Mouse (Mus musculus): ENCODE data around the gene Arrb1.

Arrb1 gene

GRCm38 (mm10) chr7:99537183-99537756 is 2.0 kb downstream of the Arrb1 start:
- DNase-seq (ENCODE audit: low read depth in 2 of 2, low spot score in 2 of 2): no peak

GRCm38 (mm10) chr7:99538421-99538820 is 3.2 kb downstream of the Arrb1 start:
- DNase-seq (ENCODE audit: low read depth in 2 of 2, low spot score in 2 of 2): no peak

- no peak for DNase-seq (ENCODE audit: low read depth in 2 of 2, low spot score in 2 of 2)
Observed at GRCm38 (mm10) chr7:99539201-99539891, 4.1 kb downstream of the Arrb1 start.

GRCm38 (mm10) chr7:99540016-99540415 is 4.8 kb downstream of the Arrb1 start:
- DNase-seq (ENCODE audit: low read depth in 2 of 2, low spot score in 2 of 2): no peak

GRCm38 (mm10) chr7:99541204-99541603 is 5.9 kb downstream of the Arrb1 start:
- no peak for DNase-seq (ENCODE audit: low read depth in 2 of 2, low spot score in 2 of 2)

- DNase-seq (ENCODE audit: low read depth in 2 of 2, low spot score in 2 of 2): no peak
Observed at GRCm38 (mm10) chr7:99544272-99544671, 9.0 kb downstream of the Arrb1 start.

GRCm38 (mm10) chr7:99545885-99546745 is 10.8 kb downstream of the Arrb1 start:
- DNase-seq (ENCODE audit: low read depth in 2 of 2, low spot score in 2 of 2): peak in 1 of 2 experiments; percentile 32

GRCm38 (mm10) chr7:99547584-99548487 is 12.6 kb downstream of the Arrb1 start:
- no peak for DNase-seq (ENCODE audit: low read depth in 2 of 2, low spot score in 2 of 2)

- no peak for DNase-seq (ENCODE audit: low read depth in 2 of 2, low spot score in 2 of 2)
Observed at GRCm38 (mm10) chr7:99549668-99550067, 14.4 kb downstream of the Arrb1 start.

GRCm38 (mm10) chr7:99551623-99552022 is 16.4 kb downstream of the Arrb1 start:
- DNase-seq (ENCODE audit: low read depth in 2 of 2, low spot score in 2 of 2): no peak

- DNase-seq (ENCODE audit: low read depth in 2 of 2, low spot score in 2 of 2): no peak
Observed at GRCm38 (mm10) chr7:99553222-99553884, 18.1 kb downstream of the Arrb1 start.

- no peak for DNase-seq (ENCODE audit: low read depth in 2 of 2, low spot score in 2 of 2)
Observed at GRCm38 (mm10) chr7:99553885-99554269, 18.6 kb downstream of the Arrb1 start.

- peak; percentile 28 to 38 for DNase-seq (ENCODE audit: low read depth in 2 of 2, low spot score in 2 of 2)
Observed at GRCm38 (mm10) chr7:99555862-99556261, 20.6 kb downstream of the Arrb1 start.

- no peak for DNase-seq (ENCODE audit: low read depth in 2 of 2, low spot score in 2 of 2)
Observed at GRCm38 (mm10) chr7:99559091-99559490, 23.8 kb downstream of the Arrb1 start.

- DNase-seq (ENCODE audit: low read depth in 2 of 2, low spot score in 2 of 2): no peak
Observed at GRCm38 (mm10) chr7:99562478-99562877, 27.2 kb downstream of the Arrb1 start.

GRCm38 (mm10) chr7:99563224-99563623 is 28.0 kb downstream of the Arrb1 start:
- no peak for DNase-seq (ENCODE audit: low read depth in 2 of 2, low spot score in 2 of 2)

GRCm38 (mm10) chr7:99565325-99565881 is 30.1 kb downstream of the Arrb1 start:
- no peak for DNase-seq (ENCODE audit: low read depth in 2 of 2, low spot score in 2 of 2)

GRCm38 (mm10) chr7:99570680-99571079 is 35.4 kb downstream of the Arrb1 start:
- no peak for DNase-seq (ENCODE audit: low read depth in 2 of 2, low spot score in 2 of 2)

- DNase-seq (ENCODE audit: low read depth in 2 of 2, low spot score in 2 of 2): peak; percentile 43 to 62
Observed at GRCm38 (mm10) chr7:99572931-99573330, 37.7 kb downstream of the Arrb1 start.

- no peak for DNase-seq (ENCODE audit: low read depth in 2 of 2, low spot score in 2 of 2)
Observed at GRCm38 (mm10) chr7:99573351-99573750, 38.1 kb downstream of the Arrb1 start.

All from CD8-positive naive resting alpha-beta T cell, adult 2 months (primary cell).